Mouse (Mus musculus) midbrain, embryonic 16.5 days (tissue): Measurements from ENCODE around the gene Rtn4rl2. TPM values are rescaled to one million over a fixed set of nuclear protein-coding genes. Genes with fewer than 3 reads are reported as not detected.

Source experiments
- ATAC-seq: fragments of 200-750 bp; cut with Nextera tagmentation; 2 replicates; pipeline ENCODE4 v1.8.0; 2017; ENCODE audit warnings: moderate TSS enrichment
- H3K27ac ChIP-seq: fragments of 300-500 bp; sonication (generic); 2 replicates; pipeline ENCODE4 v1.5.1; 2014; ENCODE audit warnings: mild to moderate bottlenecking, low read length, mixed read lengths
- H3K27me3 ChIP-seq: fragments of 300-500 bp; sonication (generic); 2 replicates; pipeline ENCODE4 v1.6.1; 2014; ENCODE audit warnings: low read depth, low read length, mixed read lengths; ENCODE audit not compliant: control insufficient read depth, insufficient read depth
- H3K36me3 ChIP-seq: fragments of 300-500 bp; sonication (generic); 2 replicates; pipeline ENCODE4 v1.6.1; 2014; ENCODE audit warnings: mild to moderate bottlenecking, low read length, moderate library complexity, mixed read lengths; ENCODE audit not compliant: control insufficient read depth, insufficient read depth
- H3K4me1 ChIP-seq: fragments of 300-500 bp; sonication (generic); 2 replicates; pipeline ENCODE4 v1.6.1; 2014; ENCODE audit warnings: mild to moderate bottlenecking, low read length, mixed read lengths; ENCODE audit not compliant: control insufficient read depth, insufficient read depth
- H3K4me2 ChIP-seq: fragments of 300-500 bp; sonication (generic); 2 replicates; pipeline ENCODE4 v1.6.1; 2014; ENCODE audit warnings: mild to moderate bottlenecking, low read length, mixed read lengths
- H3K4me3 ChIP-seq: fragments of 300-500 bp; sonication (generic); 2 replicates; pipeline ENCODE4 v1.5.1; 2014; ENCODE audit warnings: low read depth, mild to moderate bottlenecking, low read length, moderate library complexity, mixed read lengths
- H3K9ac ChIP-seq: fragments of 300-500 bp; sonication (generic); 2 replicates; pipeline ENCODE4 v1.6.1; 2014; ENCODE audit warnings: low read depth, low read length, mixed read lengths
- H3K9me3 ChIP-seq: fragments of 300-500 bp; sonication (generic); replicated peaks from 2 replicates; pipeline ENCODE4 v1.6.1; 2014; ENCODE audit warnings: mild to moderate bottlenecking, low read length, mixed read lengths; ENCODE audit not compliant: control insufficient read depth, poor library complexity, severe bottlenecking
- WGBS: fragments of 180-500 bp; shearing (Covaris S2); extraction: QIAGEN DNeasy Blood & Tissue Kit; methylation state at CpG from one replicate; pipeline ENCODE4 v1.1.7; 2014; 5-methylcytosine and 5-hydroxymethylcytosine counted together
- polyA plus RNA-seq: library from polyadenylated mRNA; unstranded; fragments of >200 nt; fragmentation: Nextera tagmentation; extraction: Ambion mirVana; gene quantifications from 2 replicates; pipeline ENCODE4 v1.2.1, GENCODE M21; 2015

Rtn4rl2 gene
- polyA plus RNA-seq, 1 experiment from 2014 or later = 3.9 TPM

DNA sequence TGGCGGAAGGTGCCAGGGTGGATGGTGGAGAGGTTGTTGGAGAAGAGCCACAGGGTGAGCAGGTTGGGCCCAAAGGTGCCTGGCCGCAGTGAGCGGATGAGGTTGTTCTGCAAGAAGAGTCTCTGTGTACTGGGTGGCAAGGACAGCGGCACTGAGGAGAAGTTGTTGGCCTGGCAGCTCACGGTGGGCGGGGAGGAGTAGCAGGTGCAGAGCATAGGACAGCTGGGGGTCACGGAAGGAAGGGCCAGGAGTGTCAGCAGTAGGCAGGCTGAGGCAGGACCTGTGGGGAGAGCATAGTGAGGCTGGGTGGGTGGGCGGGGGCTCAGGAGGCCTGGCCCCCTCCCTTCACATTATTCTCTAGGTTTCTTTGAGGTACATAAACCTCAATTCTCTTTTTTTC lies 5.9 kb downstream of the Rtn4rl2 start:
- WGBS = 85% methylated on average over 8 of the region's 8 CpGs
- H3K36me3 ChIP-seq = no peaks in the 10 kb centered on the region; the same call in 1 of the 2 replicates
- H3K4me3 ChIP-seq = no peak overlapping the region
- peaks cover 6% of the 10 kb centered on the region; the same call in 1 of the 2 replicates for H3K4me1 ChIP-seq
- no peak overlapping the region for H3K4me2 ChIP-seq
- peaks cover 13% of the 10 kb centered on the region for H3K27me3 ChIP-seq
- H3K9me3 ChIP-seq = no peaks in the 10 kb centered on the region
- no peak for ATAC-seq
- H3K9ac ChIP-seq = no peak overlapping the region
- no peak overlapping the region for H3K27ac ChIP-seq

DNA sequence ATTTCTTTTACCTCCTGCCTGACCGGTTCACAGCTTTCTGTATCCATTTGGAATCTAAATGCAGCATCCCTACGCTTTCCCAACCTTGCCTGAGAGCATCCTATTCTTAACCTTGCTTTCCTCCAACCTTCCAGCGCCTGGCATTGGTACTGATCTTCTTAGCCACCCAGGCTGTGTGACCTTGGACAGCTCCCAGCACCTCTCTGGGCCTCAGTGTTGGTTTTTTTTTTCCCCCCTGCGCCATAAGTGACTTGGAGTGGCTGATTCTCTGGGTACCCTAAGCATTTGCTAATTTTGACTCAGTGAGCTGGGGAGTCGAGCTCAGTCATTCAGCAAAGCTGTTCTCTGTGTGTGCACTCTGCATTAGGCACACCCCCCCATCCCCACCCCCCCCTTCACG lies 10.7 kb downstream of the Rtn4rl2 start:
- peaks cover 32% of the 10 kb centered on the region for H3K27me3 ChIP-seq
- no peak overlapping the region for H3K27ac ChIP-seq
- ATAC-seq = no peak
- no peak overlapping the region for H3K9ac ChIP-seq
- no peaks in the 10 kb centered on the region; the same call in 1 of the 2 replicates for H3K36me3 ChIP-seq
- 54% methylated on average over 6 of the region's 6 CpGs for WGBS
- no peak overlapping the region for H3K4me3 ChIP-seq
- no peaks in the 10 kb centered on the region for H3K9me3 ChIP-seq
- H3K4me1 ChIP-seq = peaks cover 9% of the 10 kb centered on the region
- H3K4me2 ChIP-seq = no peak overlapping the region

DNA sequence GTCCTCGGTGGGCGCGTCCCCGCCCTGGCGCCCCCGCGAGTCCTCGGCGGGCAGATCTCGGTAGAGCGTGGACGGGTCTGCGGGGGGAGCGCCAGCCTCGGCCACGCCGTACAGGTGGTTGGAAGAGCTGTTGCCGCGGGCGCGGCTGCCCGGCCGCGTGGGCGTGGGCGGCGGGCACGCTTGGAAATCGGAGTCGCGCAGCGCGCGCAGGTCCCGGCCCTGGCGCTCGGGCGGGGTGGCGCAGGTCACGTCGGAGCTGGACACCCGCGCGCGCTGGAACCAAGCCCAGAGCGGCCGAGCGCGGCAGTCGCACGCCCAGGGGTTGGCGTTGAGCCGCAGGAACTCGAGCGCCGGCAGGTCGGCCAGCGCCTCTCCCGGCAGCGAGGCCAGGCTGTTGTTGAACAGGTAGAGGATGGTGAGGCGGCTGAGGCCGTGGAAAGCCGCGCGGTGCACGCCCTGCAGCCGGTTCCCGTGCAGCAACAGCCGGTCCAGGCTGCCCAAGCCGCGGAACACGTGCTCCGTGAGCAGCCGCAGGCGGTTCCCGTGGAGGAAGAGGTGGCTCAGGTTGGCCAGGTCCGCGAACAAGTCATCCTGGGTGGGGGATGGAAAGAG lies 14.3 kb downstream of the Rtn4rl2 start:
- H3K27me3 ChIP-seq = peaks cover 45% of the 10 kb centered on the region
- 1% methylated on average over 67 of the region's 78 CpGs for WGBS
- peak; percentile 60 for ATAC-seq

DNA sequence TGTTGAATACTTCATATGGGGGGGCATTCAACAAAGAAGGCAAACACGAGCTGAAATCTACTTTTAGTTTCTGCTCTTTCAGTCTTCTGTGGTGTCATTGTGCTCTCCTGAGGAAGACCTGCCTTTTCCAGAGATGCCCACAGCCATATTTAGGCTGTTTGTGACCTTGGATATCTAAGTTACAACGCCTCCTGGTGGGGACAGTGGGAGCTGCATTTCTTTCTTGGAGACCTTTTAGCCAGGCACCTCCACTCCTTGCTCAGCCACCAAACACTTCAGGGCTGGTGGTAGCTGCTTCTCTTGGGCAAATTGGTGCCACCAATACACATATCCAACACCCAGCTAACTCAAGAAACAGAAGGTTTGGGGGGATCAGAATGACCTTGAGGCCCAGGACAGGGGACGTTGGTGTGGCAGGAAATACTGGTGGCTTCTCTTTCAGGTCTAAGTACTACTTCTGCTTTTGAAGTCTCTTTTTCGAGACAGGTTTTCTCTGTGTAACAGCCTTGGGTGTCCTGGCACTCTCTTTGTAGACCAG lies 15.8 kb downstream of the Rtn4rl2 start:
- 68% methylated on average over 4 of the region's 4 CpGs for WGBS
- H3K4me1 ChIP-seq = peaks cover 16% of the 10 kb centered on the region
- ATAC-seq = no peak
- H3K4me3 ChIP-seq = no peak overlapping the region
- H3K27me3 ChIP-seq = peaks cover 56% of the 10 kb centered on the region
- H3K27ac ChIP-seq = no peak overlapping the region
- H3K36me3 ChIP-seq = no peaks in the 10 kb centered on the region
- no peak overlapping the region for H3K9ac ChIP-seq
- no peaks in the 10 kb centered on the region for H3K9me3 ChIP-seq
- no peak overlapping the region for H3K4me2 ChIP-seq

More for the DNA sequence above, 14.3 kb downstream of the Rtn4rl2 start:
- peak overlapping the region; percentile 64 for H3K9ac ChIP-seq
- H3K4me2 ChIP-seq = peak overlapping the region; percentile 71
- H3K9me3 ChIP-seq = no peaks in the 10 kb centered on the region
- H3K4me3 ChIP-seq = peak overlapping the region; percentile 50
- no peak overlapping the region for H3K27ac ChIP-seq
- H3K36me3 ChIP-seq = no peaks in the 10 kb centered on the region; the same call in 1 of the 2 replicates
- H3K4me1 ChIP-seq = peaks cover 9% of the 10 kb centered on the region

DNA sequence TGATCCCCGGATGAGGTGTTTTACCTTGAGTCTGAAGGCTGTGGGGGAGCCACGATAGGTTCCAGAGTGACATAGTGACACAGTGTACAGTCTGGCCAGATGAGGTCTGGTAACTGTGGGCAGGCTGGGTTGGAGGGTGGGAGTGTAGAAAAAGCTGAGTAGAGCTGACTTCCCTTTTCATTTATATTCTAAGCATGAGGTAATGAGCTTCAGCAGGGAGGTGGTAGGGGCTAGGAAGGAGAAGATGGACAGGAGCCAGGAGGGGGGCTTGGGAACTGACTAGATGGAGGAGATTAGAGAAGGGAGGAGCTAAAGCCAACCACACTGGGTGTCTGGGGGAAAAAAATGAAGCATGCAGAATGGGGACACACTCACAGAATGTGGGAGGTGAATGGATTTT lies 17.5 kb downstream of the Rtn4rl2 start:
- 64% methylated on average over 2 of the region's 2 CpGs for whole genome bisulfite sequencing
- ATAC-seq = no peak

DNA sequence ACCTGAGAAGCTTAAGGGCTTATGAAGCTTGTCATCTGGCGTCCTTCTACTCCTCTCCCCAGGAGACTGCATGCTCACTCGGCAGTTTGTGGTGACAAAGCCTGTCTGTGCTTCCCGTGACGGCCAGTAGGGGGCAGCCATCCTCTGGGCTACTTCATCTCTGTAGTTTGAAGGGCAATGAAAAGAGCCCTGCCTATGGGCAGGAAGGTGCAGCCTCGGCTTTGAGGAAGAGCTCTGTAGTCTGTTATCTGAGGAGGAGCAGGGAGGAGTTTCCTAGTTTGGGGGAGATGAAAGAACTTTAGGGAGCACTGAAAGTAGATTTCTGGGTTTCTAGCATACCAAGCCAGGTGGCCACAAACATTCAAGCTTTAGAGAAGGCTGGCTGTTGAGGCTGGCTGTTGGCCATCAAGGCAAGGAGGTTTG lies 18.0 kb downstream of the Rtn4rl2 start:
- no peak overlapping the region for H3K4me2 ChIP-seq
- no peaks in the 10 kb centered on the region for H3K9me3 ChIP-seq
- no peak for ATAC-seq
- no peak overlapping the region for H3K27ac ChIP-seq
- peaks cover 51% of the 10 kb centered on the region for H3K27me3 ChIP-seq
- H3K36me3 ChIP-seq = no peaks in the 10 kb centered on the region
- H3K9ac ChIP-seq = no peak overlapping the region
- WGBS = 10% methylated on average over 5 of the region's 5 CpGs
- peaks cover 17% of the 10 kb centered on the region for H3K4me1 ChIP-seq
- H3K4me3 ChIP-seq = no peak overlapping the region

More for the DNA sequence above, 17.5 kb downstream of the Rtn4rl2 start:
- H3K9ac ChIP-seq = no peak overlapping the region
- no peaks in the 10 kb centered on the region for H3K36me3 ChIP-seq
- peaks cover 55% of the 10 kb centered on the region for H3K27me3 ChIP-seq
- no peaks in the 10 kb centered on the region for H3K9me3 ChIP-seq
- no peak overlapping the region for H3K4me3 ChIP-seq
- no peak overlapping the region for H3K27ac ChIP-seq
- H3K4me2 ChIP-seq = no peak overlapping the region
- peaks cover 17% of the 10 kb centered on the region for H3K4me1 ChIP-seq

DNA sequence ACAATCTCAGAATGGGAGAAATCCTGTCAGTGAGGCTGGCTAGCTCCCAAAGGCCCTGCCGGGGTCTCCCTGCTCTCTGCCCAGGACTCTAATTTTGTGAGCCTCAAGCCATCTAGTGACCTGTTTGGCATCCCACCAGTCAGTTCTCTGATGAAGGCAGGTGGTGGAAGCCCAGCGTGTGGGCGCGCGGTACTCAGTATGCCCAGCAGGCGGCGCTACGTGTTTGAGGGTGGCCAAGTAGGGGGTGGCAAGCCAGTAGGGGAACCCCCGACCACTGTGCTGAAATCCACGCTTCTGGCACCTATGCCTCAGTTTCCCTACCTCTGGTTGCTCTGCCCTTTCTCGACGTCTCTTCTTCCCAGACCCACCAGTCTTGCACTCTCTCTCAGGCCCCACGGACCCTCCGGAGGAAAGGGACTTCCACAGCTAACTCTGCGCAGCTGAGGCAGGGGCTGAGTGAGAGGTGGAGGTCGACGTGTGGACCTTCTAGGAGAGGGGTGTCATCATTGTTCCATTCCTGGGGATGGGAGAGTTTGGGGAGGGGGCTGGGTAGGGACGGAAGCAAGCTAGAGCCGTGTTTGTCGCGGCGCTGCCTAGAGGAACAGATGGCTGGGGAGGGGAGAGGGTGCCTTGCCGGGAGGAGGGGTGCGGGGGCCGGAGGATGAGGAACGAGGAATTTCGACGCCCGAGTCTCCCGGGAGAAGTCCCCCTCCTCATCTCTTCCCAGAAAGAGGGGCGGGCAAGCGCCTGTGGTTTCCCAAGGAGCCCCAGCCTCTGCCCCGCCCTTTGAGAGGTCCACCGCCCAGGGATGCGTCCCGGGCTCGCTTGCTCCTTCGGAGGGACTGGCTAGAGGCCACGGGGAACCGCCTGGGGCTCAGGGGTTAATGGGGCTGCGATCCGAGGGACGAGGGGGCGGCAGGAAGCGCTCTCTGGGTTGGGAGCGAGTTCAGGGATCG lies 20.6 kb downstream of the Rtn4rl2 start:
- no peaks in the 10 kb centered on the region for H3K36me3 ChIP-seq
- H3K9me3 ChIP-seq = no peaks in the 10 kb centered on the region
- no peak overlapping the region for H3K27ac ChIP-seq
- 1% methylated on average over 45 of the region's 47 CpGs for WGBS
- peak overlapping the region; percentile 52 for H3K9ac ChIP-seq
- peaks cover 8% of the 10 kb centered on the region; the same call in 1 of the 2 replicates for H3K4me1 ChIP-seq
- H3K4me2 ChIP-seq = peak overlapping the region; percentile 79
- peak overlapping the region; percentile 35 for H3K4me3 ChIP-seq
- peak; percentile 49 for ATAC-seq
- H3K27me3 ChIP-seq = peaks cover 29% of the 10 kb centered on the region

DNA sequence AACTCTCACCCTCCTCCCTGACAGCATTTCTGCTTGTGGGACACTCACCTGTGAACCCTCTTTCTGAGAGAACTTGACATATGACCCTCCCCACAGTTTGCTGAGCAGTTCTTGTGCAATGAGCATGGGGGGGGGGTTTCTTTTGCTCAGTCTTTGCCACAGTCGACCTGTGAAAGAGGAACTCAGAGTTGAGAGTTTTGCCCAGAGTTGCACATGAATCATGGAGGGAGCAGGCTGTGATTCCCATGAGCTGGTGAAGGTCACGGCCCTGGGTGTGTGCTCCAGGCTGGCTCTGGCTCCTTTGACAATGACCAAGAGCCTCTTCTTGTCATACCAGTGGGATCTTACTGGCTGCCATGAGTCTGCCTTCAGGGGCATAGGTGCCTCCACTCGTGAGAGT lies 24.3 kb downstream of the Rtn4rl2 start:
- no peak for ATAC-seq
- Histone ChIP-seq H3K27ac (no peak overlapping the region), H3K4me1 (peaks cover 8% of the 10 kb centered on the region; the same call in 1 of the 2 replicates), H3K9me3 (no peaks in the 10 kb centered on the region), H3K36me3 (no peaks in the 10 kb centered on the region), H3K9ac (no peak overlapping the region), H3K4me3 (no peak overlapping the region), H3K27me3 (peaks cover 15% of the 10 kb centered on the region), H3K4me2 (no peak overlapping the region)
- WGBS = 80% methylated on average over 3 of the region's 3 CpGs
